Mouse (Mus musculus) midbrain, embryonic 14.5 days (tissue): Measurements from ENCODE around the gene Tph2. TPM values are rescaled to one million over a fixed set of nuclear protein-coding genes. Genes with fewer than 3 reads are reported as not detected.

Experiments
- ATAC-seq: fragments of 200-750 bp; cut with Nextera tagmentation; 2 replicates; pipeline ENCODE4 v1.8.0; 2017; ENCODE audit warnings: moderate number of reproducible peaks, moderate library complexity; ENCODE audit not compliant: low FRiP score, low TSS enrichment
- DNase-seq: peaks from one replicate; pipeline ENCODE4 v3.0.0-alpha.2; 2015
- H3K27ac ChIP-seq: fragments of 300-500 bp; sonication (generic); replicated peaks from 2 replicates; pipeline ENCODE4 v1.5.1; 2014; ENCODE audit warnings: mild to moderate bottlenecking, low read depth, low read length, moderate library complexity
- H3K27me3 ChIP-seq: fragments of 300-500 bp; sonication (generic); 2 replicates; pipeline ENCODE4 v1.6.1; 2014; ENCODE audit warnings: low read length, control low read depth, mixed read lengths; ENCODE audit not compliant: control insufficient read depth, insufficient read depth
- H3K36me3 ChIP-seq: fragments of 300-500 bp; sonication (generic); 2 replicates; pipeline ENCODE4 v1.6.1; 2014; ENCODE audit warnings: low read length, control low read depth; ENCODE audit not compliant: control insufficient read depth, insufficient read depth
- H3K4me1 ChIP-seq: fragments of 300-500 bp; sonication (generic); 2 replicates; pipeline ENCODE4 v1.6.1; 2014; ENCODE audit warnings: mild to moderate bottlenecking, antibody characterized with exemption, low read length, control low read depth; ENCODE audit not compliant: control insufficient read depth, insufficient read depth
- H3K4me2 ChIP-seq: fragments of 300-500 bp; sonication (generic); 2 replicates; pipeline ENCODE4 v1.6.1; 2014; ENCODE audit warnings: mild to moderate bottlenecking, low read length, moderate library complexity
- H3K4me3 ChIP-seq: fragments of 300-500 bp; sonication (generic); replicated peaks from 2 replicates; pipeline ENCODE4 v1.5.1; 2014; ENCODE audit warnings: low read depth, low read length
- H3K9ac ChIP-seq: fragments of 300-500 bp; sonication (generic); replicated peaks from 2 replicates; pipeline ENCODE4 v1.6.1; 2014; ENCODE audit warnings: mild to moderate bottlenecking, low read length, moderate library complexity
- H3K9me3 ChIP-seq: fragments of 300-500 bp; sonication (generic); 2 replicates; pipeline ENCODE4 v1.6.1; 2016; ENCODE audit warnings: low read length, control low read depth, mixed read lengths; ENCODE audit not compliant: control insufficient read depth
- WGBS: fragments of 180-500 bp; shearing (Covaris S2); extraction: QIAGEN DNeasy Blood & Tissue Kit; methylation state at CpG from one replicate; pipeline ENCODE4 v1.1.7; 2014; 5-methylcytosine and 5-hydroxymethylcytosine counted together
- polyA plus RNA-seq: library from polyadenylated mRNA; unstranded; fragments of >200 nt; fragmentation: Nextera tagmentation; extraction: Ambion mirVana; gene quantifications from 2 replicates; pipeline ENCODE4 v1.2.1, GENCODE M21; 2014

The Tph2 gene
- polyA plus RNA-seq, 1 experiment from 2014 or later, result 6.9 TPM

DNA sequence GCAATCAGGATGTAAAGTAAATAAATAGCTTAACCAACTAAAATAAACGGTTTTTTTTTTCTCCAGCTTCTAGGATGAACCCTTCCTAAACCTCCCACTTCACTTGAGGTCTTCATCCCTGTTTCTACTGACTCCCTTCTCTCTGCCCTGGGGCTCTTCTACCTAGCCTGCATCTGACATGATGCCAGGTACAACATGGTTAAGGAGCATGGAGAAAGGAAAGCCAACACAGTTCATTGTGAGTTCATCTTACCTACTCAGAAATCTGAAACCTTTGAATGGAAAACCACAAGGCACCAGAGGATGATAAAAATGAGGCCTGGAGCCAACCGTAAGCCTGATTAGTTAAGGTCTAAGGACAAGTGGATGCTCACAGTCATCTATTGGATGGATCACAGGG is 123.3 kb downstream of the Tph2 start:
- Histone ChIP-seq H3K36me3 (no peaks in the 10 kb centered on the region), H3K4me1 (no peaks in the 10 kb centered on the region), H3K4me3 (no peak overlapping the region), H3K4me2 (no peak overlapping the region), H3K27ac (no peak overlapping the region), H3K27me3 (no peaks in the 10 kb centered on the region), H3K9me3 (0 out of 2 replicates have a peak, but pooled peaks cover 2% of the 10 kb centered on the region), H3K9ac (no peak overlapping the region)
- no peak for DNase-seq
- 82% methylated on average over 2 of the region's 2 CpGs for WGBS
- no peak for ATAC-seq

DNA sequence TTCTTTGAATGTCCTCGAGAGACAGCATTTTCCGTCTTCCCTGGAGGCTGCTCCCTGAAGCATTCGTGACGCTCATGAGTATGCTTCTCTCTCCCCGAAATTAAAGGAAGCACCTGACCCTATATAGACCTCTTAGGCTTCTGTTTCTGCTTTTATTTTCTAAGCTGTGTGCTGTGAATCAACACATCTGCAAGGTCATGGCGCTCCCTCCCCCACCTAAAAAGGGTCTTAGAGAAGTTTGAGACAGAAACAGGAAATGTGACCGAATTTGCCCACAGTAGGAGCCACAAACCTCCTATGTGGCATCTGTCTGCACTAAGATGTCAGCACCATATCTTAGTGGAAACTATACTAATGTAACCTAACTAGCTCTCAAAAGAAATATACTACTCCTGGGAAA is 124.1 kb downstream of the Tph2 start:
- Histone ChIP-seq H3K9me3 (0 out of 2 replicates have a peak, but pooled peaks cover 2% of the 10 kb centered on the region), H3K27ac (no peak overlapping the region), H3K4me3 (no peak overlapping the region), H3K9ac (no peak overlapping the region), H3K27me3 (no peaks in the 10 kb centered on the region), H3K4me2 (no peak overlapping the region), H3K4me1 (no peaks in the 10 kb centered on the region), H3K36me3 (no peaks in the 10 kb centered on the region)
- WGBS, result 86% methylated on average over 7 of the region's 7 CpGs
- DNase-seq (no peak), ATAC-seq (no peak)

GRCm38 (mm10) chr10:115051602-115052001 is 133.2 kb downstream of the Tph2 start:
- Histone ChIP-seq H3K27ac (no peak overlapping the region), H3K9ac (no peak overlapping the region), H3K4me1 (no peaks in the 10 kb centered on the region), H3K4me3 (no peak overlapping the region), H3K27me3 (no peaks in the 10 kb centered on the region), H3K36me3 (no peaks in the 10 kb centered on the region), H3K4me2 (no peak overlapping the region), H3K9me3 (no peaks in the 10 kb centered on the region)
- DNase-seq (no peak), ATAC-seq (no peak)
- WGBS, result 62% methylated on average over 4 of the region's 4 CpGs

DNA sequence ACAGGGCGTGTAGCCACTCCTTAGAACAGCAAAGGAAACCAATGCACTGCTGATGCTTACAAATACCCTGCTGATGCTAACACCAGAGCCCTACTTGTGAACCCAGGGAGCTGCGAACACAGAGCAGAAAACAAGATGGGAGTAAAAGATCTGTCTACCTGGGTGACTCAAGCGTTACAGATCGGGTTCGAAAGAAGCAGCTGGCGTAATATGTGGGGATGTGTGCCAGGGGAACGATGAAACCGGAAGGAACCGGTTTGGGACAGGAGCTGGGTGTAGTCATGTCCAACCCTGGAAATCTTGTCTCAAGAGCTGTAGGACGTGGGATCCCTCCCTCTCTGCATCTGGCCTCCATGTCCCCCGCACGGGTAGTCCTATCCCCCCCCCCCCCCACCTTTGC is 134.1 kb downstream of the Tph2 start:
- Histone ChIP-seq H3K27me3 (no peaks in the 10 kb centered on the region), H3K9me3 (no peaks in the 10 kb centered on the region), H3K9ac (no peak overlapping the region), H3K4me1 (no peaks in the 10 kb centered on the region), H3K4me2 (no peak overlapping the region), H3K27ac (no peak overlapping the region), H3K36me3 (no peaks in the 10 kb centered on the region), H3K4me3 (no peak overlapping the region)
- WGBS, result 92% methylated on average over 10 of the region's 12 CpGs
- ATAC-seq, result no peak
- DNase-seq, result no peak

- Histone ChIP-seq H3K36me3 (no peaks in the 10 kb centered on the region), H3K4me2 (no peak overlapping the region), H3K27me3 (no peaks in the 10 kb centered on the region), H3K27ac (no peak overlapping the region), H3K4me3 (no peak overlapping the region), H3K9me3 (no peaks in the 10 kb centered on the region), H3K4me1 (no peaks in the 10 kb centered on the region), H3K9ac (no peak overlapping the region)
- peak; percentile 49 for DNase-seq
- WGBS, result 34% methylated on average over 8 of the region's 8 CpGs
- ATAC-seq, result no peak; the same call in 1 of the 2 replicates
These were observed 134.6 kb downstream of the Tph2 start for GRCm38 (mm10) chr10:115050178-115050577.

DNA sequence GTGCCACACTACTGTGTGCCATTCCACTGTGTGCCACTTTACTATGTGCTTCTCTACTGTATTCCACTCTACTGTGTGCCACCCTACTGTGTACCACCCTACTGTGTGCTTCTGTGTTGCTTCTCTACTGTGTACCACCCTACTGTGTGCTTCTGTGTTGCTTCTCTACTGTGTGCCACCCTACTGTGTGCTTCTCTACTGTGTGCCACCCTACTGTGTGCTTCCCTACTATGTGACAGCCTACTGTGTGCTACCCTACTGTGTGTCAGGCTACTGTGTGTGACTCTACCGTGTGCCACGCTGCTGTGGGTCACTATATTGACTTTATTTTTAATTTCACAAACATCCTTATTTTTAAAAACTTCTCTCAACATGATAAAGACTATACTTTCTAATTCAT is 136.3 kb downstream of the Tph2 start:
- Histone ChIP-seq H3K27ac (no peak overlapping the region), H3K4me2 (no peak overlapping the region), H3K9me3 (no peaks in the 10 kb centered on the region), H3K36me3 (no peaks in the 10 kb centered on the region), H3K4me1 (no peaks in the 10 kb centered on the region), H3K4me3 (no peak overlapping the region), H3K27me3 (no peaks in the 10 kb centered on the region), H3K9ac (no peak overlapping the region)
- ATAC-seq (peak; percentile 38; the same call in 1 of the 2 replicates), DNase-seq (no peak)
- 88% methylated on average over 2 of the region's 2 CpGs for WGBS

GRCm38 (mm10) chr10:115035748-115036147 is 149.1 kb downstream of the Tph2 start:
- no peak overlapping the region for H3K27ac ChIP-seq
- no peaks in the 10 kb centered on the region for H3K36me3 ChIP-seq
- WGBS, result 95% methylated on average over 9 of the region's 9 CpGs
- no peaks in the 10 kb centered on the region for H3K4me1 ChIP-seq
- no peak overlapping the region for H3K4me3 ChIP-seq
- no peaks in the 10 kb centered on the region for H3K9me3 ChIP-seq
- H3K4me2 ChIP-seq, result no peak overlapping the region
- no peak overlapping the region for H3K9ac ChIP-seq
- no peaks in the 10 kb centered on the region for H3K27me3 ChIP-seq
- ATAC-seq (no peak), DNase-seq (no peak)

Other genes with a start within 250 kb of the Tph2 start
- 34.0 and 49.4 TPM in 2 replicates for gene Tbc1d15, start 66.4 kb upstream of the Tph2 start, polyA plus RNA-seq
- gene Rab21, start 130.6 kb upstream of the Tph2 start, polyA plus RNA-seq, result 12.8 and 14.0 TPM in 2 replicates
- gene Tmem19, start 177.5 kb upstream of the Tph2 start, polyA plus RNA-seq, result 32.5 and 43.3 TPM in 2 replicates
- gene Thap2, start 199.4 kb upstream of the Tph2 start, polyA plus RNA-seq, result 24.5 and 27.3 TPM in 2 replicates
- gene Zfc3h1, start 199.9 kb upstream of the Tph2 start, polyA plus RNA-seq, result 25.4 and 28.6 TPM in 2 replicates